Mouse (Mus musculus) neural tube, embryonic 12.5 days (tissue): ENCODE measurements around the gene Ncf1. TPM values are rescaled to one million over a fixed set of nuclear protein-coding genes. Genes with fewer than 3 reads are reported as not detected.

ENCODE experiments used
- ATAC-seq: fragments of 200-750 bp; cut with Nextera tagmentation; 2 replicates; pipeline ENCODE4 v1.8.0; 2017; ENCODE audit warnings: low read depth, mild to moderate bottlenecking, moderate TSS enrichment, moderate library complexity; ENCODE audit not compliant: low FRiP score
- H3K27ac ChIP-seq: fragments of 300-500 bp; sonication (generic); 2 replicates; pipeline ENCODE4 v1.5.1; 2016
- H3K27me3 ChIP-seq: fragments of 300-500 bp; sonication (generic); replicated peaks from 2 replicates; pipeline ENCODE4 v1.6.1; 2016; ENCODE audit warnings: mild to moderate bottlenecking
- H3K36me3 ChIP-seq: fragments of 300-500 bp; sonication (generic); 2 replicates; pipeline ENCODE4 v1.6.1; 2016; ENCODE audit warnings: mild to moderate bottlenecking
- H3K4me1 ChIP-seq: fragments of 300-500 bp; sonication (generic); 2 replicates; pipeline ENCODE4 v1.6.1; 2016
- H3K4me2 ChIP-seq: fragments of 300-500 bp; sonication (generic); replicated peaks from 2 replicates; pipeline ENCODE4 v1.6.1; 2016; ENCODE audit warnings: mild to moderate bottlenecking
- H3K4me3 ChIP-seq: fragments of 300-500 bp; sonication (generic); 2 replicates; pipeline ENCODE4 v1.5.1; 2016
- H3K9ac ChIP-seq: fragments of 300-500 bp; sonication (generic); 2 replicates; pipeline ENCODE4 v1.6.1; 2016; ENCODE audit warnings: mild to moderate bottlenecking
- H3K9me3 ChIP-seq: fragments of 300-500 bp; sonication (generic); 2 replicates; pipeline ENCODE4 v1.6.1; 2016; ENCODE audit warnings: mild to moderate bottlenecking
- WGBS: fragments of 180-500 bp; shearing (Covaris S2); methylation state at CpG from one replicate; pipeline ENCODE4 v1.1.7; 2016; 5-methylcytosine and 5-hydroxymethylcytosine counted together
- polyA plus RNA-seq: library from polyadenylated mRNA; unstranded; fragments of >200 nt; fragmentation: Nextera tagmentation; extraction: Ambion mirVana; gene quantifications from 2 replicates; pipeline ENCODE4 v1.2.1, GENCODE M21; 2016

Ncf1 gene
- polyA plus RNA-seq, 1 experiment from 2014 or later, result 3.5 TPM

DNA sequence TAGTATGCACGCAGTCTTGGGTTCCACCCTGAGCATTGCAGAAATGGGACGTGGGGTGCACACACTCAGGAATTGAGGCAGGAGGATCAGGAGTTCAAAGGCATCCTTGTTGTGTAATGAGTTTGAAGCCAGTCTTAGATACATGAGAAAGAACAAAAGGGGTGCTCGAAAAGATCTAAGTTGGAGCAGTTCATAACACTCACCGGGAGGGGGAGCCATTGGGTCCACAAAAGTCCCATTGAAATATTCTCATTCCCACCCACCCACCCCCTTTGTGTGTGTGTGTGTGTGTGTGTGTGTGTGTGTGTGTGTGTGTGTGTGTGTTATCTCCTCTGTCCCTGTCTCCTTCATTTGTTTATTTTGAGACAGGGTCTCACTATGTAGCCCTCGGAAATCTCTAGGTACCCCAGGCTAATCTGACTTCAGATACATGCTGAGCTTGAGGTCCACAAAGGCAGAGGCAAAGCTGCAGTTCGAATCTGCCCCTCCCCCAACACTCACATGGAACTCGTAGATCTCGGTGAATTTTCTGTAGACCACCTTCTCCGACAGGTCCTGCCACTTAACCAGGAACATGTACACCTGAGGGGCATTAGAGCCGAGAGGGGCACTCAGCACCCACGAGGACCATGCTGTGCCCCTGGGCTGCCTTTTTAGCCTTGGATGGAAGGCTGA is 1.7 kb downstream of the Ncf1 start:
- peaks cover 2% of the 10 kb centered on the region for H3K27me3 ChIP-seq
- no peaks in the 10 kb centered on the region for H3K9me3 ChIP-seq
- no peak overlapping the region for H3K4me2 ChIP-seq
- ATAC-seq, result no peak
- no peaks in the 10 kb centered on the region for H3K36me3 ChIP-seq
- H3K9ac ChIP-seq, result no peak overlapping the region
- H3K4me1 ChIP-seq, result peaks cover 4% of the 10 kb centered on the region
- no peak overlapping the region for H3K27ac ChIP-seq
- WGBS, result 48% methylated on average over 11 of the region's 11 CpGs
- no peak overlapping the region for H3K4me3 ChIP-seq

- no peak for ATAC-seq
- H3K27ac ChIP-seq, result no peak overlapping the region
- H3K27me3 ChIP-seq, result peaks cover 9% of the 10 kb centered on the region
- H3K4me3 ChIP-seq, result no peak overlapping the region
- no peak overlapping the region for H3K9ac ChIP-seq
- 68% methylated on average over 12 of the region's 12 CpGs for WGBS
- no peaks in the 10 kb centered on the region for H3K9me3 ChIP-seq
- H3K36me3 ChIP-seq, result no peaks in the 10 kb centered on the region
- H3K4me2 ChIP-seq, result no peak overlapping the region
- peaks cover 5% of the 10 kb centered on the region for H3K4me1 ChIP-seq
Observed at GRCm38 (mm10) chr5:134226946-134227345, 2.5 kb downstream of the Ncf1 start.

GRCm38 (mm10) chr5:134225110-134225901 is 4.1 kb downstream of the Ncf1 start:
- Histone ChIP-seq H3K4me1 (peaks cover 10% of the 10 kb centered on the region), H3K9me3 (no peaks in the 10 kb centered on the region), H3K9ac (no peak overlapping the region), H3K27me3 (peaks cover 14% of the 10 kb centered on the region), H3K27ac (no peak overlapping the region), H3K4me2 (no peak overlapping the region), H3K4me3 (no peak overlapping the region), H3K36me3 (no peaks in the 10 kb centered on the region)
- no peak for ATAC-seq
- WGBS, result 82% methylated on average over 30 of the region's 30 CpGs

DNA sequence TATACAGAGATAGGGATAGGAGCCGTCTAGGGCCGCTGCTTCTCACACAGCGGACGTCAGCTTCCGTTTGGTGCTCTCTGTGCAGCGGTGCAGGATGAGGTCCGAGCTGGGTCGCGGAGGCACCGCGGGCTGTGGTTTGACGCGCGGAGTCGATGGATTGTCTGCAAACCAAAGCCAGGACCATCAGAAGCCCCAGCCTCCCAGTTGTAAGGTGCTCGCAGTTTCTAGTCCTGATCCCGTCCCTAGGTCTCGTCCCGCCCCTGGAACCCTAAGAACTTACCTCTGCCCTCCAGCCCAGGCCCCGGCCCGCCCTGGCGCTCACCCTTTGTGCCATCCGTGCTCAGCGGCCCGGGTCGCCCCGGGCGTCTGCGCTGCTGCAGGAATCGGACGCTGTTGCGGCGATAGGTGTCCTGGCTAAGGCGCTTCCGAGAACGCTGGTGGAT is 7.7 kb downstream of the Ncf1 start:
- peaks cover 14% of the 10 kb centered on the region for H3K27me3 ChIP-seq
- peak overlapping the region; percentile 59; the same call in 1 of the 2 replicates for H3K9ac ChIP-seq
- no peaks in the 10 kb centered on the region for H3K9me3 ChIP-seq
- peak overlapping the region; percentile 69 for H3K4me2 ChIP-seq
- H3K27ac ChIP-seq, result no peak overlapping the region
- peak overlapping the region; percentile 25 for H3K4me3 ChIP-seq
- peaks cover 9% of the 10 kb centered on the region for H3K36me3 ChIP-seq
- WGBS, result 1% methylated on average over 36 of the region's 36 CpGs
- peaks cover 17% of the 10 kb centered on the region for H3K4me1 ChIP-seq
- ATAC-seq, result no peak

- no peak for ATAC-seq
- no peak overlapping the region for H3K27ac ChIP-seq
- H3K4me2 ChIP-seq, result peak overlapping the region; percentile 69
- H3K27me3 ChIP-seq, result peaks cover 14% of the 10 kb centered on the region
- H3K4me1 ChIP-seq, result peaks cover 17% of the 10 kb centered on the region
- H3K4me3 ChIP-seq, result no peak overlapping the region
- H3K9ac ChIP-seq, result no peak overlapping the region
- peaks cover 14% of the 10 kb centered on the region for H3K36me3 ChIP-seq
- no peaks in the 10 kb centered on the region for H3K9me3 ChIP-seq
- WGBS, result 52% methylated on average over 4 of the region's 4 CpGs
Observed at GRCm38 (mm10) chr5:134221278-134221677, 8.1 kb downstream of the Ncf1 start.

- WGBS, result 93% methylated on average over 7 of the region's 7 CpGs
- H3K9ac ChIP-seq, result no peak overlapping the region
Observed at GRCm38 (mm10) chr5:134217900-134218299, 11.5 kb downstream of the Ncf1 start.

GRCm38 (mm10) chr5:134214021-134214806 is 15.2 kb downstream of the Ncf1 start:
- no peak overlapping the region for H3K4me2 ChIP-seq
- H3K27me3 ChIP-seq, result no peaks in the 10 kb centered on the region
- no peak for ATAC-seq
- H3K4me1 ChIP-seq, result peaks cover 7% of the 10 kb centered on the region; the same call in 1 of the 2 replicates
- 79% methylated on average over 12 of the region's 12 CpGs for WGBS
- H3K27ac ChIP-seq, result no peak overlapping the region
- H3K9me3 ChIP-seq, result no peaks in the 10 kb centered on the region
- peaks cover 23% of the 10 kb centered on the region for H3K36me3 ChIP-seq
- no peak overlapping the region for H3K9ac ChIP-seq
- no peak overlapping the region for H3K4me3 ChIP-seq

More at GRCm38 (mm10) chr5:134217900-134218299, 11.5 kb downstream of the Ncf1 start:
- no peak for ATAC-seq
- Histone ChIP-seq H3K9me3 (no peaks in the 10 kb centered on the region), H3K27me3 (peaks cover 14% of the 10 kb centered on the region), H3K36me3 (peaks cover 16% of the 10 kb centered on the region), H3K4me2 (no peak overlapping the region), H3K27ac (no peak overlapping the region), H3K4me1 (peaks cover 17% of the 10 kb centered on the region), H3K4me3 (no peak overlapping the region)

GRCm38 (mm10) chr5:134209931-134210554 is 19.4 kb downstream of the Ncf1 start:
- ATAC-seq, result no peak
- Histone ChIP-seq H3K4me2 (no peak overlapping the region), H3K27me3 (no peaks in the 10 kb centered on the region), H3K27ac (no peak overlapping the region), H3K9me3 (no peaks in the 10 kb centered on the region), H3K9ac (0 out of 2 replicates have a peak overlapping the region, but pooled peaks have one; percentile 19), H3K4me1 (no peaks in the 10 kb centered on the region), H3K36me3 (peaks cover 13% of the 10 kb centered on the region; the same call in 1 of the 2 replicates), H3K4me3 (no peak overlapping the region)
- WGBS, result 77% methylated on average over 11 of the region's 11 CpGs

DNA sequence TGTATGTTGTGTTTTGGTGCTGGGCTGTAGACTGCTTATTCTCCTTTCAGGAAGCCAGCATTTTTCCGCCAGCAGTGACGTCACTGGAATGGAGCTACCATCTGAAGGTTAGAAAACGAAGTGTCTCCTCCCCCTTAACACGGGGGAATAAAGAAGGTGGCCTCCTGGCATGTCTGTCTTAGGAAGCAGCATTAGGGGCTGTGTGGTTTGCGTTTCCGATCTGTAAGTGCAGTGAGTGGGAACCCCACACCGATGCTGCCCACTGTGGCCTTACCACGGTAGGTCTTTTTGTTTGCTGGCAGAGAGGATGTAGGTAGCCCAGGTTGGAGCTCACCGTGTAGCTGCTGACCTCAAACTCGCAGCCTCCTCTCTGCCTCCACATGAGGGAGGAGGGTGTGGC is 22.7 kb downstream of the Ncf1 start:
- no peak overlapping the region for H3K4me2 ChIP-seq
- WGBS, result 85% methylated on average over 10 of the region's 10 CpGs
- no peak overlapping the region for H3K27ac ChIP-seq
- peaks cover 30% of the 10 kb centered on the region for H3K36me3 ChIP-seq
- no peak overlapping the region for H3K9ac ChIP-seq
- no peak for ATAC-seq
- H3K27me3 ChIP-seq, result no peaks in the 10 kb centered on the region
- no peaks in the 10 kb centered on the region for H3K9me3 ChIP-seq
- no peaks in the 10 kb centered on the region for H3K4me1 ChIP-seq
- no peak overlapping the region for H3K4me3 ChIP-seq

- Histone ChIP-seq H3K9ac (no peak overlapping the region), H3K27ac (no peak overlapping the region), H3K27me3 (no peaks in the 10 kb centered on the region), H3K4me3 (no peak overlapping the region), H3K9me3 (no peaks in the 10 kb centered on the region), H3K4me1 (no peaks in the 10 kb centered on the region), H3K4me2 (no peak overlapping the region), H3K36me3 (peaks cover 31% of the 10 kb centered on the region)
- no peak for ATAC-seq
- 93% methylated on average over 8 of the region's 8 CpGs for WGBS
Observed at GRCm38 (mm10) chr5:134193664-134194063, 35.8 kb downstream of the Ncf1 start.

DNA sequence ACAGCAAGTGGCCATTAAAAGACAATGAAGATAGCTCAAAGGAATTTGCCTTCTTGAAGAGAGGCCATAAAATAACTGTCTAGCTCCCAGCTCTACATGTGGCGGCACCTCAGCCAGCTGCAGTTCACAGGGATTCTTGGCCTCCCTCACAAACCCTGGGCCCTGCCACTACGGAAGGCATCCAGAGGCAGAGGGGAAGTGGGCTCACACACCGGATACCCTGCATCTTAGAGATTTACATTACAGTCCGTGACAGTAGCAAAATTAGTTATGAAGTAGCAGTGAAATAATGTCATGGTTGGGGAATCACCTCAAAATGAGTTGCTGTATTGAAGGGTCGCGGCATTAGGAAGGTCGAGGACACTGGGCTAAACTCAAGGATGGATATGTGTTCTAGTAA is 40.9 kb downstream of the Ncf1 start:
- Histone ChIP-seq H3K36me3 (no peaks in the 10 kb centered on the region), H3K4me1 (peaks cover 3% of the 10 kb centered on the region), H3K4me3 (no peak overlapping the region), H3K27me3 (no peaks in the 10 kb centered on the region), H3K9ac (no peak overlapping the region), H3K9me3 (no peaks in the 10 kb centered on the region), H3K4me2 (no peak overlapping the region), H3K27ac (no peak overlapping the region)
- WGBS, result 53% methylated on average over 7 of the region's 7 CpGs
- no peak for ATAC-seq
